Mouse (Mus musculus) liver, adult (tissue): Measurements from ENCODE around the gene Zfp446.

Source experiments
- GATA4 ChIP-seq: IDR thresholded peaks from 2 replicates; pipeline ENCODE4 v1.6.1; 2014; ENCODE audit warnings: mild to moderate bottlenecking, low read length; ENCODE audit not compliant: insufficient replicate concordance

Gene Zfp446

DNA sequence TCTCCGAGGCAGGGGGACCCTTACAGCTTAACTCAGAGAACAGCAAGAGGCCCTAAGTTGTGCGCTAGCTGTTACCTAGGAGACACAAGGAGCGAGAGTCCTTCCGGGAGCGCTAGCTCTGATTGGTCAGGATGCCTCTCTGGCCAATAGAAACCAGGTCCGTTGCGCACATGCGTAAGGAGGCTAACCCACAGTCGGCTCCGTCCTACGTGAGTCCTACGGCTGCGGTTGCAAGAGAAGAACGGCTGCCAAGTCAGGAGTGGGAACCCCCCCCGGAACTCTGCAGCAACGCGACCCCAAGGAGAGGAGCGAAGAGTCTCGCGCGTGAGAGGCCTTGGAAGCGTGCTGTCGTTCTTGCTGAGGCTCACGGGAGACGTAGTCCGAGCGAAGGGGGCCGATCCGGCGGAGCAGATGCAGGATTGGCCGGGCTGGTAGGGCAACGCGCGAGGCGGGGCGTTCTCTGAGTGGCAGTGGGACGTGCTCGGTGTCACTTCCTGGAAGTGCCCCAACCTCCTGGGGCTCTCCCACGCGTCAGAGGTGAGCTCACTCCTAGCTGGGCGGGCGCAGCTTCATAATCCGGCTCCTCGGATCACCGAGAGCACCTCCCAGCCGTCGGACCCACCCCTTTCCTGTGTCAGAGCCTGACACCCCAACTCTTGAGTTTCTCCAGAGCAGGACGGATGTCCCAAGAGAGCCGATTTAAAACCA is at the start of gene Zfp446:
TSS of gene Zfp446 (plus strand) at position 167 of the 708 bp plus-strand sequence.
- peak; percentile 5; the same call in 1 of the 2 replicates for TF ChIP-seq GATA4

DNA sequence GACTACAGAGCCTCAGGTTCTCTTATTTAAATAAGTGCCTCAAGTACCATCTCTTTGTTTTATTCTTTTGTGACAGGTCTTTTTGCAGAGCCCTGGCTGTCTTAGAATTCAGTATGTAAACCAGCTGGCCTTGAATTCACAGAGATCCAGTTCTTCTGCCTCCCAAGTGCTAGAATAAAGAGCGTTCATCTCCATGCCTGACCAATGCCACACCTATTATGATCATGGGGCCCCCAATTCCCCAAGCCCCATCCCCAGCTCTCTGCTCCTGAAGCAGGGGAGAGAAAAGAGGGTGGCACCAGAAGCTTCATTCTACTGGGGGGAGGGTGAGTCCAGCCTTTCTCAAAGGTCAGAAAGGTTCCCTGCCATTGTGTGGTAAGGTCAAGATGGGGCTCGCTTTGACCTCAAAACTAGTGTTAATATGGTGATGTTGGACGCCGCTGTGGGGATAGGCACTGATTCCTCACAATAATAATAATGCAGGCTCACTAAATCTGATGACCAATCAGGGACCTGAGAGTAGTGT is 44.0 kb upstream of the Zfp446 start:
- TF ChIP-seq GATA4: no peak

DNA sequence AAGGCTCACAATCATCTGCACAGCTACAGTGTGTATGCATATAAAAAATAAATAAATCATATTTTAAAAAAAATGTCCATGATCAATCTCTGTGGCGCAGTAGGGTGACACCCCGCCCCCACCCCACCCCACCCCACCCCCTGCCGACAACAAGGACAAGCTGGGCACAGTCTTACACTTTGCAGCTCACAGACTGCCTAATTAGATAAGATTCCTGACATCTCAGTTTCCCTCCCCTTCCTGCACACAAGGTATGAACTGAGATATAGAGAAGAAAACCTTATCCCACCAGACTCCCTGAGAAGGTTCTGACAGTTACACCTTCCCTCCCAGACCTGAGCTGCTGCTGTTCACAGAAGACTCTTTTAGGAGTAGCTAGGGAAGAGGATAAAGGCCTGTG is 42.8 kb upstream of the Zfp446 start:
- no peak for TF ChIP-seq GATA4

DNA sequence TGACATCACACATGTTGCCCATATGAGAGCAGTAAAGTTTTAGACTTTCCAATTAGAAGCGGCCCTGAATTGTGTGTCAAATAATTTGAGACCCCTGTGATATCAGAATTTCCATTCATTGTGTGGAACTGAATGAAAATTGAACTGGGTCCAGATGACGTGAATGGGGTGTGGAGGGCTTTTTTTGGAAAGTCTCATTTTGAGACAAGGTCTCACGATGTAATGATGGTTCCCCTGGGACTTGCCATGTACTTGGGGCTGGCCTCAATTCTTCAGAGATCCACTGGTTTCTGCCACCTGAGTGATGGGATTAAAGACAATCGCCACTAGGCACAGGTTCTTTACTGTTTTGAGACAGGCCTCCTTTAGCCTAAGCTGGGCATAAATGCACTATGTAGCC is 37.0 kb upstream of the Zfp446 start:
- no peak for TF ChIP-seq GATA4

DNA sequence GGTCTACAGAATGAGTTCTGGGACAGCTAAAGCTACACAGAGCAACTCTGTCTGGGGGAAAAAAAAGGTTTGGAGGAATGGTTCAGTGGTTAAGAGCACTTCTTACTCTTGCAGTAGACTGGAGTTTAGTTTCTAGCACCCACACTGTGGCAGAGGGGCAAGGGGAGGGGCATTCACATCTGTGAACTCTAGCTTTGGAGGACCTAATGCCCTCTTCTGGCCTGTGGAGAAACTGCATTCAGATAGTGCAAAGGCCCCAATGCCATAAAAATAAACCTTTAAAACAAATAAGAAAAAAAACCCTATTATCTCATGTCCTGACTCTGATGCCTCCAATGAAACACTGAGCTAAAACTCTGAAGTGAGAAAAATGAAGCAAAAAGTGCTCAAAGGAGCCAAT is 34.2 kb upstream of the Zfp446 start:
- TF ChIP-seq GATA4: no peak

DNA sequence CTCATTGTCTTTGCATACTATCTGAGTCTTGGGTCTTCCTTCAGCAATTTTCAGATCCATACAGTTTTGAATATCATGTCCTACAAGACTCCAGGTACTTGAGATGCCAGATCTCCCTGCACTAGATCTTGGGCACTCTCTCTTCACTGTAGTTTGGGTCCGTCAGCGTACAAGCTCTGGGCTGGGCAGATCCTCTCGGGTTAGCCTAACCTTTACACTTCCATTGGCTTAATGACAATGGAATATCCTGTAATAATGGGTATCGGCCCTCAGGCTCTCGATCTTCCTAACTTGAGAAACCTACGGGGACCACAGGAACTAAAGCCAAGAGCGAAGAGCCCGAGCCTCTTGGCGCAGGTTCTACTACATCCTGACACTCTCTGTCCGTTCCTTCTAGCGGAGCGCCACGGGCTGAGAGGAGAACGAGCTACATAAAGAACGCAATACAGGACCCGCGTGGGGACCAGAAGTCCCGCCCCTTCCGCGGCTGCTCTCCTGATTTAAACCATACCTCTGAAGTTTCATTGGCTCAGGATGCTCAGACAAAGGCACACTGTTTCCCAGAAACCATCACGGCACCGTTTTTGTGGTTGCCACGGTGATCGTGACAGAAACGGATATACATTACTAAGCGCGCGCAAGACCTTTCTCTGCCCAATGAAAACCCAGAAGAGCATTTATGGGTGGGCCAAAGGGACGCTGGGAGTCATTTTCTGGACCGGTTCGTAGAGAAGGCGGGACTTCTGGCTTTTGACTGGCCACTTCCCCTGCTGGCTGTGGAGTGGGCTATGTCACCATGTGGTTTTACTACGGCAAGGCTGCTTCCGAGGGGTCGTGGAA is 28.4 kb upstream of the Zfp446 start:
- TF ChIP-seq GATA4: no peak

DNA sequence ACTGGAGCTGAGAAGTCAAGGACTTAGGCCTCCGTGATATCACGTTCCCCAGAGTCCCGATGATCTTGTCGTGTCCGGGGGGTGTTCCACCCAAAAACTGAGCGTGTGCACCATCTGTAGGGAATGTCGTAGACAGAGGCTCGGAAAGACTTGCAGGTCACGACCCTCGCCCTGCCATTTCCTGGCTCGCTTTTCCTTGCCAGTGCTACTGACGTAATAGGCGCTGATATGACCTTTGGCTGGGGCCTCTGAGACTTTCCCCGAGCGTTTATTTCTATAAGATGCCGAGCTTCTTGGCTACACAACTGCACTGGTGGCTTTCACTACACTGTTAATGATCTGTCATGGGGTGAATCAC is 27.8 kb upstream of the Zfp446 start:
- TF ChIP-seq GATA4: no peak

DNA sequence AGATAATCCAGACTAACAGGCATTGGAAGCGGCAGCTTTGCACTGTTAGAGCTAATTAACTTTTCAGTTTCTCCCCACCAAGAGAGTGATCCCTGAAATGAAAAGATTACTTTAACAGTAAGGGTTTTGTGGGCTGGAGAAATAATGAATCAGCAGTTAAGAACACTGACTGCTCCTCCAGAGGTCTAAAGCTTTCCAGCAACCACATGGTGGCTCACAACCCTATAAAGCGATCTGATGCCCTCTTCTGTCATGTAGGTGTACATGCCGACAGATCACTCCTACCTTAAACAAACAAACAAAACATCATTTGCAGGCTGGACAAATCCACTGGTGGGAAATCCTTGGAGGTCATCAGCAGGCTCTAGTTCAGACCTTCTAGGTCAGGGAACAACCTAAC is 22.8 kb upstream of the Zfp446 start:
- TF ChIP-seq GATA4: no peak

DNA sequence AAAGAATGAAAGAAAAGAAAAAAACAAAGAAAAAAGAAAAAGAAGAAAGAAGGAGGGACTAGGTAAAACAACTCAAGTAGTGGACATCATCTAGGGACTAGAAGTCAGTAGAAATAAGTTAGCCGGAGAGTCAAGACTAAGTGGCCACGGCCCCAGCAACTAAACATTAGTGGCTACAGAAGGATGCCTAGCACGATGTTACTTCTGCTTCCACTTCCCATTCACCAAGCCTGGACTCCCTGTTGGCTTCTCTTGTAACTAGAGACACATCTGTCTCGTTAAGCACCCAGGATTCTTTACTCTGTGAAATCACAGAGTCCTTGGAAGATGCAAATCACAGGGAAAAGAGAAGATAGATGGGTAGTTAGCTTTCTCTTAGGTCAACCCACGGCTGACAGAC is 20.1 kb upstream of the Zfp446 start:
- TF ChIP-seq GATA4: no peak

DNA sequence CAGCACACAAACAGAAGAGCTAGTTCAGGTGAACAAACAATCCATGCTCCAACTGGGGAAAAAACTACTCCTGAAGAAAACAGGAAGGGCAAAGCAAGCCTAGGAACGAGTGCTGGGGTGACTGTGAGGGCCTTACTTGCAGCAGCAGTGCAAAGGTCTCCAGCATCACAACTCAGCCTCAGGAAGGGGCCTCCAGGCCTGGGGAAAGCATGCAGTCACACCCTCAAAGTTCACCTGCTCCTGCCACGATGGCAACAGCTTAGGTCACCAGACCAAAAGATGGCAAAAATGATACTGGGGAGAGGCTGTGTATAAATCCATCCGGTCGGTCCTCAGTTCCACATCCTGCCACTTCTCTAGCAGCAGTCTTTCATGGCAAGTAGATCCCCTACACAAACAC is 18.7 kb upstream of the Zfp446 start:
- no peak for TF ChIP-seq GATA4

DNA sequence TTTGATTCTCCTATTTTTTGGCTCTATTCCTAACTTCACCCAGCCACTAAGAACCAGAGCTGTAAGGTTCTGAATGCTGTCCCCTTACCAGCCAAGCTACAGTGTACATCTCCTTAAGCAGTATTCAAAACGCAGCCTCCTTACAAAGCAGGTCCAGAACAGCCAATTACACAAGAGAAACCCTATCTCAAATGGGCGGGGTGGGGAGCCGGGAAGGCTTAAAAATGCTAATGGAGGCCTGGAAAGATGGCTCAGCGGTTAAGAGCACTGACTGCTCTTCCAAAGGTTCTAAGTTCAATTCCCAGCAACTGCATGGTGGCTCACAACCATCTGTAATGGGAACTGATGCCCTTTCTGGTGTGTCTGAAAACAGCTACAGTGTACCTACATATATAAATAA is 17.9 kb upstream of the Zfp446 start:
- no peak for TF ChIP-seq GATA4

DNA sequence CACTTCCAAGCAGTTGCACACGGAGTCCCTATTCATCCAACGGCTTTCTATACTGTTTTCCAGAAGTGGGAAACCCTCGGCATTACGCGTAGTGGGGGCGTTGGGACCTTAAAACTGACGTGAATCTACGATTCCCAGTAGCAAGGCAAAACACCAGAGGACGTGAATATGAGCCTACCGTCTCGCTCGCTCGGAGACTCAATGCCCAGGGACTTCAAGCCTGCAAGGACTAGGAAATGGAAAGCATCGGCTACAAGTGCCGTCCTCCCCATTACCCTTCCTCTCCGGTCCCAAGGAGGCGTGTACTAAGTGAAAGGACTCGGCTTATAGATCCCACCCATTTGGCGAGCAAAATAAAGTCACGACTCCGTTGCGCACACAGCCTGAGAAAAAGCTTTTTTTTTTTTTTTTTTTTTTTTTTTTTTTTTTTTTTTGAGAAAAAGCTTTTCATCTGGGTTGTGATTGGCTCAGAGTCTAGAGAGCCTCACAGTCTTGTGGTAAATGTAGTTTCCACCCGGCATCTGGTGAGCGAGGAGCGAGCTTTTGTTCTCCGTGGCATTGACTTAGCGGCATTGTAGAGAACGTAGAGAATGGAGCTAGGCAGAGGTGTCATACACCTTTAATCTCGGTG is 16.0 kb upstream of the Zfp446 start:
- TF ChIP-seq GATA4: no peak

DNA sequence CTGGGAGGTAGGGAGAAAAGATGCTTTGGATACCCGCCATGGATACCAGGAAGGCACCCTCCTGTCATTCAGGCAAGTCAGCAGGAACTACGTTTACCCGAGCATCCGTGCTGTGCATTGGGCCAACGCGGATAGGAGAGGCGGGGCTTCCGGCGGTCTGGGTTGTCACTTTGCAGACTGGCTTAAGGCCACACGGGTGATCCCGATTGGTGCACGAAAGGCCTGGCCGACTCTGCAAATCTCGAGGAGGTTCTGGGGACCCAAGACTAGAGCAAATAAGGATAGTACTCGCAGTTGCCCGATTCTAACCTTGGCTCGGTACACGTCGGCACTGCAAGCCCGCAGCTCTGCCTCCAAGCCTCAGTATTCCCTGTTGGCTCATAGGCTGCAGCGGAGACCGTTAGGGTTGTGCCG is 12.0 kb upstream of the Zfp446 start, which contains the start of gene Zfp324:
TSS of gene Zfp324 (plus strand) at position 161 of the 414 bp plus-strand sequence.
- TF ChIP-seq GATA4: 0 out of 2 replicates have a peak, but pooled peaks have one; percentile 19

DNA sequence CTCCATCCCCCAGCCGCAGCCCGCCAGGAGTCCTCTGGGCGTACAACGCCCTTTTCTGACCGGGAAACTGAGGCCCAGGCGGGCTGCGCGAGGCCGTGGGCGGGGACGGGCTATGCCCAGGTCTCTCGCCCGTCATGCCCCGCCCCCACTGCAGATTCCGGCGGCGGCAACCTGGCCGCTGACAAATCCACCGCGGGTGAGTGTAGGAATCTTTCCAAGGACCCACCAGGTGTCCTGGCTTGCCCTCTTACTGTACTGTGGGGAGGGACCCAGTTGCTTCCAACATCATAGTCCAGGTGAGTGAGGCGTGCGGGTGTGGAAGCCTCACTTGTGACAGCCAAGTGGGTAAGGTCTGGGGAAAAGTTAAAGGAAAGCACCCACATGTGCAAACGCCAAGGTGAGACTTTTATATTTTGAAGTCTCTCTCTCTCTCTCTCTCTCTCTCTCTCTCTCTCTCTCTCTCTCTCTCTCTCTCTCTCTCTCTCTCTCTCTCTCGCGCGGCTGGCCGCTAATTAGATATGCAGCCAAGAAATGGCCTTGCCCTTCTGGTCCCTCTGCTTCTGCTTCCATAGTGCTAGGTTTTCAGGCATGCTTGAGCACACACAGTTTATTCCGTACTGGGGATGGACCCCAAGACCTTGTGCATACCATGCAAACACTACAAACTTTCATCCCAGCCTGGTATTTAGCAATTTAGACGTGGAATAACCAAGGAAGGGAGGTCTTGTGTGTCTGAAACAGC is 11.4 kb upstream of the Zfp446 start:
- TF ChIP-seq GATA4: no peak

DNA sequence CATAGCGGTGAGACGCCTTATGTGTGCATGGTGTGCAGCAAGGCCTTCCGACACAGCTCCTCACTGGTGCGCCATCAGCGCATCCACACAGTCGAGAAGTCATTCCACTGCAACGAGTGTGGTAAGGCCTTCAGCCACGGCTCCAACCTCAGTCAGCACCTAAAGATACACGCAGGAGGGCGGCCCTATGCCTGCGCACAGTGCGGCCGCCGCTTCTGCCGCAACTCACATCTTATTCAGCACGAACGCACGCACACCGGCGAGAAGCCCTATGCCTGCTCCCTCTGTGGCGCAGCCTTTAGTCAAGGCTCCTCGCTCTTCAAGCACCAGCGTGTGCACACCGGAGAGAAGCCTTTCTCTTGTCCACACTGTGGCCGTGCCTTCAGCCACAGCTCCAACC is 6.7 kb upstream of the Zfp446 start:
- TF ChIP-seq GATA4: no peak
